Mouse (Mus musculus) bone marrow macrophage, adult 2 months (primary cell): ENCODE results near the gene Nyap2. TPM values are rescaled to one million over a fixed set of nuclear protein-coding genes. Genes with fewer than 3 reads are reported as not detected.

Experiments
- H3K27ac ChIP-seq: 2 replicates; pipeline ENCODE4 v1.5.1; 2012; ENCODE audit warnings: low read depth, low read length; ENCODE audit not compliant: insufficient read depth
- H3K4me1 ChIP-seq: 2 replicates; pipeline ENCODE4 v1.6.1; 2012; ENCODE audit warnings: low read length; ENCODE audit not compliant: control insufficient read depth, insufficient read depth
- H3K4me3 ChIP-seq: 2 replicates; pipeline ENCODE4 v1.5.1; 2012; ENCODE audit warnings: mild to moderate bottlenecking, low read length, moderate library complexity; ENCODE audit not compliant: insufficient read depth
- CTCF ChIP-seq: IDR thresholded peaks from 2 replicates; pipeline ENCODE4 v1.5.1; 2012; ENCODE audit warnings: low read depth, mild to moderate bottlenecking, low read length, moderate library complexity
- POLR2A ChIP-seq: IDR thresholded peaks from 2 replicates; pipeline ENCODE4 v1.6.1; 2012; ENCODE audit warnings: mild to moderate bottlenecking, low read depth, low read length, borderline replicate concordance
- polyA plus RNA-seq: library from polyadenylated mRNA; stranded (reverse); fragments of >200 nt; gene quantifications from 2 replicates; pipeline ENCODE4 v1.2.4, GENCODE M21; 2012; ENCODE audit not compliant: missing spikeins, insufficient read depth, insufficient read length

Nyap2 gene
- polyA plus RNA-seq, 1 experiment, result not detected

DNA sequence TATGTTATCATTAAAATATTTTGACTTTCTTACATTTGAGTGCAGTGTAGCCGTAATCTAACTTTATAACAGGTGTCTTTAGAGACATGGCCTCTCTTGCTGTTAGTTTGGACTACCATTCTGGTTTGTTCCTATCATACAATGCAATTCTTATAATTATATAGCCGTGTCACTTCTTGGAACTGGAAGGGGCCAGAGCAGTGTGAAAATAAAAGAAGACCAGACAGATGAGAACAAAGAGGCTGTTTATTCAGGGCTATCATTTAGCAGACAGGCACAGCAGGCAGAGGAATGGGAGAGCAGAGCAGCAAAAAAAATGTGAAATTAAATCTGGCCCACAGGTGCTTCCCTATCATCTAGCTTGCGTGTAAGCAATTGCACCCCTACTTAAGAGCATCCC lies 189.7 kb downstream of the Nyap2 start:
- Histone ChIP-seq H3K4me3 (no peak overlapping the region), H3K4me1 (no peaks in the 10 kb centered on the region), H3K27ac (no peak overlapping the region)
- TF ChIP-seq POLR2A (no peak), CTCF (no peak)

DNA sequence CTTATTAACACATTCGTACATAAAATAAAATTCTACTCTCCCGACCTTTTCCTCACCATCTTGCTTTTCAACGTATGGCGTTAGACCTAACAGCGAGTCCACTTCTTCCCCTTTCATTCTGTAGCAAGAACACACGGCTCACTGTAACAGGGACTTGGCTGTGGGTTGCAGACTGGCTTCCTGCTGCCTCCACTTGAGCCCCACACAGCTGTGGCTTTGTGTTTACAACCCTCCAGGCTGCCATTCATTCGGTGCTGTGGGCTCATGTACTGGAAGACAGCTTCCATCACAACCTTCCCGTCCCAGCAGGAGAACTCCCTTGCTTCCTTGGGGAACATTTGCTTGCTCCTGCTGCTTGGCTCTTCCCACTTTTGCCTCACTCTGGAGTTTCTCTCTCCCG lies 204.2 kb downstream of the Nyap2 start:
- TF ChIP-seq CTCF, result no peak
- TF ChIP-seq POLR2A, result no peak
- Histone ChIP-seq H3K4me3 (no peak overlapping the region), H3K27ac (no peak overlapping the region), H3K4me1 (no peaks in the 10 kb centered on the region)

- Histone ChIP-seq H3K4me3 (no peak overlapping the region), H3K27ac (no peak overlapping the region), H3K4me1 (no peaks in the 10 kb centered on the region)
- TF ChIP-seq POLR2A, result no peak
- no peak for TF ChIP-seq CTCF
Measured at GRCm38 (mm10) chr1:81285633-81286032, 208.9 kb downstream of the Nyap2 start.

DNA sequence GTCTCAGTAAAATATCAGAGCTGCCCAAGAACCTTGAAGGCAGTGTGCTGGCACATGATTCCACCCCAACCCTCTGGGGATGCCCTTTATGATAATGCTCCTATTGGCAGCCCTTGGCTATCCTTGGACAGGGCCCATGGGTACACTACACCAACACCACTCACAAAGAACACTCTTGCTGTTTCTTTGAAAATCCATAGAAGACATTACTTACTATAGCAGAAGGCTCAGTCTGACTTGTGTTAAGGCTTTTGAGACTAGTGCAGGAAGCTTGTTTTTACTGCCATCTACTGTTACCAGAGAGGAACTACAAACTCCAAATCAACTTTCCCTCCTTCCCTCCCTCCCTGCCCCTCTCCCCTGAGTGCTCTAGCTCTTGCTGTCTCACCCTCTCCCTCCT lies 210.3 kb downstream of the Nyap2 start:
- TF ChIP-seq CTCF (no peak; the same call in 1 of the 2 replicates), POLR2A (no peak)
- H3K27ac ChIP-seq, result no peak overlapping the region
- H3K4me1 ChIP-seq, result no peaks in the 10 kb centered on the region
- no peak overlapping the region for H3K4me3 ChIP-seq

GRCm38 (mm10) chr1:81300735-81301134 lies 224.0 kb downstream of the Nyap2 start:
- H3K4me3 ChIP-seq, result no peak overlapping the region
- no peak for TF ChIP-seq POLR2A
- no peak for TF ChIP-seq CTCF
- H3K4me1 ChIP-seq, result no peaks in the 10 kb centered on the region
- no peak overlapping the region for H3K27ac ChIP-seq

DNA sequence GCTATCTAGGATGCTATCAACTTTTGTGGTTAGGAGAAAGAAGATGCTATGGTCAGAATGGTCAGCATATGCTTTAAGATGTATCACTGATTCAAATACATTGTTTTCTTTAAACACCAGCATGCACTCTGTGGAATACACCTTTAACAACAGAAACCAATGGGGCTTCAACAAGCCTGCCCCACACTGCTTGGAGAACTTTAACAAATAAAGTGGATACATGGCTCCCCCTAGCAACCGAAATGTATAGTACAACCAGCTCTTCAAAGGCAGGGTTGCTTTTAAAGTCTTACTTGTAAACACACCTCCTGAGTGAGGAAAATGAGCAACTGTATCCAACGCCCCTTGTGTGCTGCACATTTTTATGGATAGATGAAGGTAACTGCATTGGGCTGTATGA lies 224.9 kb downstream of the Nyap2 start:
- Histone ChIP-seq H3K4me3 (no peak overlapping the region), H3K27ac (no peak overlapping the region), H3K4me1 (no peaks in the 10 kb centered on the region)
- TF ChIP-seq POLR2A, result no peak
- TF ChIP-seq CTCF, result no peak

- Histone ChIP-seq H3K4me3 (no peak overlapping the region), H3K4me1 (no peaks in the 10 kb centered on the region), H3K27ac (no peak overlapping the region)
- TF ChIP-seq CTCF (no peak), POLR2A (no peak)
Measured at GRCm38 (mm10) chr1:81303389-81303788, 226.6 kb downstream of the Nyap2 start.

DNA sequence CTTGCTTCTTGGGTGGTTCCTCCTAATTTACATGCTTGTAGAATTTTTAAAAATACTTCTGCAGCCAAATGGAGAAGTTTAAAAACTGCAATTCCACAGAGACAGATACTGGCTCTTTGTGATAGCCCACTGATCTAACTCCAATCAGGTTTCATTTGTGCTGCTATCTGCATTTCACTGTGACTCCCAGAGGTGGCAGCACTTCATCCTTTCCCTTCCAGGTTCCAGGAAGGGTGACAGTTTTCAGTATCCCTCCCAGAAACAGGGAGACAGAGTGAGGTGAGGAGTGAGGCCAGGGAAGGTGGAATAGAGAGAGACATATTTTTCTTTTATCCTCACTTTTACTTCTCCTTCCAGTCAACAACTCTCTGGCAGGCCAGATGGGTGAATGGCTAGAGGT lies 230.7 kb downstream of the Nyap2 start:
- no peak for TF ChIP-seq CTCF
- TF ChIP-seq POLR2A, result no peak
- Histone ChIP-seq H3K4me3 (no peak overlapping the region), H3K4me1 (no peaks in the 10 kb centered on the region), H3K27ac (no peak overlapping the region)

DNA sequence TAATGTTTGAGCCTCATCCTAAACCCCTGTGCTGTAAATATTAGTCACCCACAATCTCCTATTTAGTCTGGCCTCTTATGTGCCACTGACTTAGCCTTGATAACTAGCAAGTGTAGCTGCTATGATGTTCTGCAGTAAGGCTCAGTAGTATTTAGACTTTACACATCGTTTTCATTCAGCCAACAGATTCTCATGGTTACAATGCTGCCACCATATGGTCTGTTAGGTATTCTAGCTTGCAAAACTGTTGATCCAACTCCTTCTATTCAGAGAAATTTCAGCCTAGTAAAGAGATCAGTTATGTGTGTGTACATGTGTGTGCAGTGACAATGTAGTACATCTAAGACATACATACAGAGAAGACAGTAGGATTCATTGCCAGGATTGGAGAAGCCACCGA lies 231.2 kb downstream of the Nyap2 start:
- no peak overlapping the region for H3K4me3 ChIP-seq
- TF ChIP-seq POLR2A (no peak), CTCF (no peak)
- H3K27ac ChIP-seq, result no peak overlapping the region
- no peaks in the 10 kb centered on the region for H3K4me1 ChIP-seq

DNA sequence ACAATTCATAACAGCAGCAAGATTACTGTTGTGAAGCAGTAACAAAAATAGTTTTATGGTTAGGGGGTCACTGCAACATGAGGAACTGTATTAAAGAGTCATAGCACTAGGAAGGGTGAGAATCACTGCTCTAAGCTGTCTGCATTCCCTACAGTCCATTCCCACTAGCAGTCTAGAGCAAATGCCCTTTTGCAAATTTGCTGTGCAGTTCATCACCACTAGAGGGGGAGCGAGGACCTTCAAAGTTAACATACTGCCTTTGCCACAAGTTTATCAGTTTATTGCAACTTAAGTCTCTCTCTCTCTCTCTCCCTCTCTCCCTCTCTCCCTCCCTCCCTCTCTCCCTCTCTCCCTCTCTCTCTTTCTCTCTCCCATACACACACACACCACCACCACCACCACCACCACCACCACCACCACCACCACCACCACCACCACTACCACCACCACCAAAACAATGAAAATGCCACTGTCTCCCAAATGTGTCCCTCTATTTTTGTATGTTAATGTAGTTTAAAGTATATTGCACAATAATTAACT lies 233.4 kb downstream of the Nyap2 start:
- TF ChIP-seq CTCF (no peak), POLR2A (no peak)
- Histone ChIP-seq H3K27ac (no peak overlapping the region), H3K4me3 (no peak overlapping the region), H3K4me1 (no peaks in the 10 kb centered on the region)

- H3K4me3 ChIP-seq, result no peak overlapping the region
- TF ChIP-seq CTCF (peak; percentile 17; the same call in 1 of the 2 replicates), POLR2A (no peak)
- no peak overlapping the region for H3K27ac ChIP-seq
- no peaks in the 10 kb centered on the region for H3K4me1 ChIP-seq
Measured at GRCm38 (mm10) chr1:81316403-81316994, 239.7 kb downstream of the Nyap2 start.
